ENCODE assay signal across 18 mouse cellular contexts in genomic region chr6:120790717-120791116, GRCm38 (mm10). TPM values are rescaled to one million over a fixed set of nuclear protein-coding genes. Genes with fewer than 3 reads are reported as not detected.
"Had no signal": no experiment of that assay in that cellular context is flagged by ENCODE, and none has a peak within 500 bp of the region (broad histone marks: within the 10 kb centered on the region; RNA-seq: fewer than 3 reads in every experiment).

No protein-coding gene starts in this region.

- H3K9me3 ChIP-seq: intestine, embryonic 15.5 days; limb, embryonic 12.5 days; midbrain, embryonic 10.5 days; neural tube, embryonic 12.5 days; stomach, embryonic 15.5 days had no signal

- H3K4me1 ChIP-seq: intestine, embryonic 15.5 days; stomach, embryonic 15.5 days had no signal

- H3K27ac ChIP-seq: intestine, embryonic 15.5 days; limb, embryonic 12.5 days; midbrain, embryonic 10.5 days; neural tube, embryonic 12.5 days; stomach, embryonic 15.5 days had no signal

- DNase-seq: kidney, adult 18-20 months; lung, adult 2 months; lung, postnatal 4 days; midbrain, embryonic 14.5 days; retina, postnatal 1 day; right cerebral cortex, postnatal 4 days; spleen, adult 18-20 months; thymus, adult 2 months; thymus, postnatal 25 days had no signal

- ATAC-seq: lung, postnatal 0 days had no signal

- H3K4me2 ChIP-seq: intestine, embryonic 15.5 days; limb, embryonic 12.5 days; neural tube, embryonic 12.5 days; stomach, embryonic 15.5 days had no signal

- H3K4me3 ChIP-seq: intestine, embryonic 15.5 days; limb, embryonic 12.5 days; midbrain, embryonic 10.5 days; myocyte; neural tube, embryonic 12.5 days; stomach, embryonic 15.5 days had no signal

- H3K9ac ChIP-seq: intestine, embryonic 15.5 days; limb, embryonic 12.5 days; neural tube, embryonic 12.5 days; stomach, embryonic 15.5 days had no signal

- H3K27me3 ChIP-seq: intestine, embryonic 15.5 days; limb, embryonic 12.5 days; neural tube, embryonic 12.5 days; stomach, embryonic 15.5 days had no signal

RNA-seq across cellular contexts. Expression of gene Slc25a18, which starts 17.3 kb away (rescaled TPM):
- total RNA-seq: liver, adult 2 months had no signal
- polyA plus RNA-seq: limb, embryonic 12.5 days; liver, adult 2 months; urinary bladder, adult 2 months had no signal
